Mouse (Mus musculus): ENCODE results near the gene Rbm4.

GRCm38 (mm10) chr19:4756921-4757320 lies 36.8 kb downstream of the Rbm4 start:
- TF ChIP-seq EP300 (optimal IDR thresholded peaks at IDR 0.05) (no peak), CTCF (IDR thresholded peaks at IDR 0.05; ENCODE audit: low read depth) (no peak)

All from stomach, postnatal 0 days (tissue).